Mouse (Mus musculus): Measurements from ENCODE around the gene Anxa3. TPM values are rescaled to one million over a fixed set of nuclear protein-coding genes. Genes with fewer than 3 reads are reported as not detected.
A peak's percentile ranks its signal among the peaks of the same experiment; 100 is the strongest.

Gene Anxa3
- polyA plus RNA-seq, 1 experiment from 2014 or later, result 25.8 TPM

GRCm38 (mm10) chr5:96885202-96885601, 92.1 kb downstream of the Anxa3 start:
- H3K4me1 ChIP-seq (replicated peaks; ENCODE audit: control insufficient read depth, insufficient read depth, low read length), result peaks cover 11% of the 10 kb centered on the region
- 46% methylated on average over 7 of the region's 7 CpGs for WGBS
- DNase-seq (ENCODE audit: low spot score), result no peak
- ATAC-seq (replicated peaks; ENCODE audit: low FRiP score), result peak; percentile 84
- no peak overlapping the region for H3K9ac ChIP-seq (ENCODE audit: low read depth, low read length)
- H3K4me3 ChIP-seq (ENCODE audit: low read depth, low read length), result no peak overlapping the region
- no peaks in the 10 kb centered on the region for H3K36me3 ChIP-seq (ENCODE audit: control insufficient read depth, insufficient read depth, low read length)
- H3K9me3 ChIP-seq (ENCODE audit: control insufficient read depth, low read length), result no peaks in the 10 kb centered on the region
- no peaks in the 10 kb centered on the region for H3K27me3 ChIP-seq (replicated peaks; ENCODE audit: control insufficient read depth, insufficient read depth, low read length)
- H3K27ac ChIP-seq (ENCODE audit: low read depth, low read length), result no peak overlapping the region
- H3K4me2 ChIP-seq, result peak overlapping the region; percentile 31; the same call in 1 of the 2 replicates

DNA sequence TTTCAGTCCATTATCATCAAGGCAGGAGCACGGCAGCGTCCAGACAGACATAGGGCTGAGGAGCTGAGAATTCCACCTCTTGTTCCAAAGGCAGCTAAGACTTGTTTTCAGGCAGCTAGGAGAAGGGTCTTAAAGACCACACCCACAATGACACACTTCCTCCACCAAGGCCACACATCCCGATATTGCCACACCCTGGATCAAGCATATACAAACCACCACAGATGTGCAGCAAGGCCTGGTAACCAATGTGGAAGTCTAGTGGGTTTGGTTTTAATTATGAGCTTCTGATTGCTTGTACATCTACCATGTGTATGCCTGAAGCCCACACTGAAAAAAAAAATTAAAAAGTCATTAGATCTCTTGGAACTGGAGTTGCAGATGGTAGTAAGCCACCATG, 95.3 kb downstream of the Anxa3 start:
- H3K4me3 ChIP-seq (ENCODE audit: low read depth, low read length), result no peak overlapping the region
- H3K4me2 ChIP-seq, result no peak overlapping the region
- H3K36me3 ChIP-seq (ENCODE audit: control insufficient read depth, insufficient read depth, low read length), result no peaks in the 10 kb centered on the region
- no peaks in the 10 kb centered on the region for H3K9me3 ChIP-seq (ENCODE audit: control insufficient read depth, low read length)
- H3K27ac ChIP-seq (ENCODE audit: low read depth, low read length), result no peak overlapping the region
- no peak for DNase-seq (ENCODE audit: low spot score)
- H3K27me3 ChIP-seq (replicated peaks; ENCODE audit: control insufficient read depth, insufficient read depth, low read length), result no peaks in the 10 kb centered on the region
- WGBS, result 87% methylated on average over 3 of the region's 3 CpGs
- no peak for ATAC-seq (replicated peaks; ENCODE audit: low FRiP score)
- peaks cover 11% of the 10 kb centered on the region for H3K4me1 ChIP-seq (replicated peaks; ENCODE audit: control insufficient read depth, insufficient read depth, low read length)
- H3K9ac ChIP-seq (ENCODE audit: low read depth, low read length), result no peak overlapping the region

GRCm38 (mm10) chr5:96890367-96890766, 97.2 kb downstream of the Anxa3 start:
- ATAC-seq (replicated peaks; ENCODE audit: low FRiP score) (no peak), DNase-seq (ENCODE audit: low spot score) (no peak)
- H3K36me3 ChIP-seq (ENCODE audit: control insufficient read depth, insufficient read depth, low read length), result no peaks in the 10 kb centered on the region
- no peaks in the 10 kb centered on the region for H3K27me3 ChIP-seq (replicated peaks; ENCODE audit: control insufficient read depth, insufficient read depth, low read length)
- no peak overlapping the region for H3K4me3 ChIP-seq (ENCODE audit: low read depth, low read length)
- no peaks in the 10 kb centered on the region for H3K9me3 ChIP-seq (ENCODE audit: control insufficient read depth, low read length)
- peaks cover 5% of the 10 kb centered on the region for H3K4me1 ChIP-seq (replicated peaks; ENCODE audit: control insufficient read depth, insufficient read depth, low read length)
- H3K9ac ChIP-seq (ENCODE audit: low read depth, low read length), result no peak overlapping the region
- no peak overlapping the region for H3K27ac ChIP-seq (ENCODE audit: low read depth, low read length)
- WGBS, result 85% methylated on average over 5 of the region's 5 CpGs
- H3K4me2 ChIP-seq, result no peak overlapping the region

Other genes with a start within 250 kb of the Anxa3 start
- 31.1 and 34.5 TPM in 2 replicates for gene Bmp2k, start 204.3 kb downstream of the Anxa3 start, polyA plus RNA-seq (2014; fragmentation: Nextera tagmentation; extraction: Ambion mirVana)